Mouse (Mus musculus): ENCODE results near the gene Mbnl2.

Mbnl2 gene

DNA sequence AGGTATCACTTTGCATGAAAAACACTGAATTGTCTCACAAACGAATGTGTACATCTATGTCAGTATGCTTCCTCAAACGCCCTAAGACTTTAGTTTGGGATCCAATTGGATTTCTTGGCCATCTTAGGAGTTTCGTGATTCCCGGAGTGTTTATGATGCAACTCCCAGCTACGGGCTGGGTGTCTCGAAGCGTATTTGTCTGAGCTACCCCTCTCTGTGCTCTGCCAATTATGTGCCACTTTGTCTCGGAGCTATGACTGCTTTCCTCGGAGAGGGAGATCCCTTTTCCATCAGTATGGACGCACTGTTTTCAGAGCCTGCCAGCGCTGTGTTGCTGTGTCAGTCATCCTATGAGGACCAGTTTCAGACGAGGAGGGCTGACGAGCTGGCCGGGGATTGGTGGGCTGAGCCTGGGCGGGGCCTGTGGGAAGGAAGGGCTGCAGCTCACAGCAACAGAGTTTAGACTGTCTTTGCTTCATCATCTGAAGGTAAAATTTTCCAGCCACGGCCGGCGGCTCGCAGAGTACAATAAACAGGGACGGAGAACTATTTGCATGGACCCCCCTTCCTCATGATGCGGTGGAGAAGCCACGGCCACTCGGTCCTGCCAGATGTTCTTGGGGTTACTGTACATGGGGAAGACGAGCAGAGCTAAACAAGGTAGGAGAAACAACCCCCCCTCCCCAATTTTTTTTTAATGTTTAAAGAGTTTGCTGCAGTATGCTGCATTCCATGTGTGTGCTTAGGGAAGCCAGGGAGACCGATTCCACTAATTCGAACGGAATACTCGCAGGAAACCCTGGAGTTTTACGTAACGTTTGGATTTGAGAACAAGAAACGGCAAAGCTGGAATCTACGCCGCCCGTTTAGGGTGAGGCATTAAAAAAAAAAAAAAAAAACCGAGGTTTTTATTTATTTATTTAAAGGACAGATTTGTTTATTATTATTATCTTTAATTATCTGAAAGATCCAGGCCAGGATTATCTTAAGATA, at the start of gene Mbnl2:
Gene Mbnl2 (plus strand): TSS at position 424 of the 993 bp plus-strand sequence.
- DNase-seq (ENCODE audit: inconsistent ontology term): peak; percentile 99

DNA sequence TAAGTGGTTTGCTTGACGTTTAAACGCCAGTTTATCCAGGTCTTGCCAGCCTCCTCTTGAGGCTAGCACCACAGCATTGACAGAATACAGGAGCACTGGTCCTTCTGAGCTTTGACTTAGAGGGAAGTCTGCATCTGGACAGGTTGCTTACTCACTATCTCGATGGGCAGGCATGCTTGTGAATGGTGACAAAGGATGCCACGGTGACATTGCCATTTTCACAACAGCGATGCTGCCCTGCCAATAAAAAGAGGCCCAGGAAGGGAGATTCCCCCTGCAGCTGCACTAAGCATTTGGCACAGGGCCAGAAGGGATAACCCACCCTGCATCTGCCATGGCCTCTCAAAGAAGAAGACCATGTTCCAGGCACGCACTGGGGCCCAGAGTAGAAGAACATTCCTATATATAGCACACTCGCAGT, 43.4 kb upstream of the Mbnl2 start:
- DNase-seq (ENCODE audit: inconsistent ontology term): no peak

DNA sequence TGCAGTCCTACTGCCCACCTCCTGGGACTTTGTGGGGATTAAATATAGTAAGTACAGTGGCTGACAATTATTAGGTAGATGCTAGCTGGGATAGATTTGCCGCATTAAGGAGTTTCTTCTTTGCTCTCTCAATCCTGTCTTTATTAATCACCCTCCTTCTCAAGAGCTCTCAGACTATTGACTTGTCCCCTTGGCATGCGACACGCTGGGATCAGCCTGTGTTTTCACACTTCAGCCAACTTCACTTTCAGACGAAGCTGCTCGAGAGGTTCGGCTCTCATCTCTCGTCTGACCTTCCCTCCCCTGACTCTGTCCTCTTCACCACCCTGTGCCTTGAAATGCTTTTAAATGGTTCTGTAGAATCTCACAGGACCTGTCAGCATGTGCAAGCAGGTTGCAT, 39.9 kb upstream of the Mbnl2 start:
- no peak for DNase-seq (ENCODE audit: inconsistent ontology term)

DNA sequence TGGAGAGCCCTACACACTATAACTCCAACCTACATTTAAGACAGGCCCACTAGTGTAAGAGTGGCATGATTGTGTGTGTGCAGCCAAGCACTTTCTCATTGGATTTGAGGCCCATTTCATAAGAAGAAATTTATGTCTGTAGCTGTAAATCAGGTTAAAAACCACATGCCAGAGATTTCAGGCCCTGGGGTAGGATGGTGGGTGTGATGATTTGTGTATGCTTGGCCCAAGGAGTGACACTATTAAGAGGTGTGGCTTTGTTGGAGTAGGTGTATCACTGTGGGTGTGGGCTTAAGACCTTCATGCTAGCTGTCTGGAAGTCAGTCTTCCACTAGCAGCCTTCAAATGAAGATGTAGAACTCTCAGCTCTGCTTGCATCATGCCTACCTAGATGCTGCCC, 37.0 kb upstream of the Mbnl2 start:
- no peak for DNase-seq (ENCODE audit: inconsistent ontology term)

DNA sequence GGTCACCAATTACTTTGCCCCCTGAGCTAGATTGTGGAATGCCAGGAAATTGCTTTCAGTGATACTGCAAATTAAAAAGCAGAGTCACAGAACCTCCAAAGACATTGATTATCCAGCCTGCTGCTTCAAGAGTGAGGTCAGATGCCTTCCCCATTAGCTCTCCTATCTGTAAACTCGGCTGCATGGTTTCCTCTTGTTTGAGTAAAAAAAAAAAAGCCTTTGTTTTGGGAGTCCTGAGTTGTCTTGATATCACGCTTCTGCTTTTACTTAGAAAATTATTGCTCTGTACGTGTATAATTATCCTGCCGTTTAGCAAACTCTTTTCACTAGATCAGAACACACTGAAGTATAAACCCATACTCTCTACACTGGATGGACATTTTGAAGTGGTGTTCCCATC, 35.3 kb upstream of the Mbnl2 start:
- no peak for DNase-seq (ENCODE audit: inconsistent ontology term)

DNA sequence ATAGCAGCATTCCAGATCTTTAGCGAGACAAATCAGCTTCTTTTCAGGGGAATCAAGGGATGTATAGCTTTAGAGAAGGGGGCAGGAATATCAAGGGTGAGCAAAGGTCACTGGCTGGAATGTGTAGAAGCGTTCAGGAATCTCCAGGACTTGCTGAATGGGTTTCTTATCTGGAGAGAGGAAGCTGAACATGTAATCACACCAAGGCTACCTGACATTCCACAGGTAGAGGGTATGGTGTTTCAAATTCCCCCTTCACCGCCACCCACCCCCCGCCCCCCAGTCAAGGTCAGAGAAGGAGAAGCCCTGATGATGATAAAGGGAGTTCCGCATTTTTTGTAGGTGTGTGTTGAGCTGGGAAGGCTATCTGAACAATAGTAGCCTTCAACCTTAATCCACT, 32.8 kb upstream of the Mbnl2 start:
- DNase-seq (ENCODE audit: inconsistent ontology term): no peak

DNA sequence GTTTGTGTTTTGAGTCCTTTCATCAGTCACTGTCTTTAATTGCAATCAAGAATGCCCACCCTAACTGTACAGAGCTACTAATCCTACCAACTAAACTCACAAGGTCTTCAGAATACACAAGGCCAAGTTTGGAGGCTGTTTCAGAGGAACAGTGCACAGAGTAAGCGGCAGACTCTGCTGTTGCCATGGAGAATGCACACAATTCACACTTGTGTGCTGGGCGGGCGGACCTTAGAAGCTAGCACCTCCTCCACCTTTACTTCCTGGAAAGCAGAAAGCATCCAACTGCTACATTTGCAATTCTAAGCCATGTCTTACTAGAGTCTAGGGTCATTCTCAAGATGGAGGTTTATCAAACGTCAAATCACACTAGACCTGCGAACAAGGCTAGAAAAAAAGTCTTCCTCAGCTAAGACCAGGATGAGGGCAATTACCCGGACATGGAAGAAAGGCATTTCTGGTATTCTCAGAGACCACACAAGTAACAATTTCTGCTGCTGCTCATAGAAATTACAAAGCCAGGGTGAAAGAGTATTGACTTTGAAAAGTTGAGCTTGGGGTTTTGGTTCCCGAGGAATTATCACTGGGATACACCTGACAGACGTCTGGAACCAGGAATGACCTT, 30.3 kb upstream of the Mbnl2 start:
- no peak for DNase-seq (ENCODE audit: inconsistent ontology term)

DNA sequence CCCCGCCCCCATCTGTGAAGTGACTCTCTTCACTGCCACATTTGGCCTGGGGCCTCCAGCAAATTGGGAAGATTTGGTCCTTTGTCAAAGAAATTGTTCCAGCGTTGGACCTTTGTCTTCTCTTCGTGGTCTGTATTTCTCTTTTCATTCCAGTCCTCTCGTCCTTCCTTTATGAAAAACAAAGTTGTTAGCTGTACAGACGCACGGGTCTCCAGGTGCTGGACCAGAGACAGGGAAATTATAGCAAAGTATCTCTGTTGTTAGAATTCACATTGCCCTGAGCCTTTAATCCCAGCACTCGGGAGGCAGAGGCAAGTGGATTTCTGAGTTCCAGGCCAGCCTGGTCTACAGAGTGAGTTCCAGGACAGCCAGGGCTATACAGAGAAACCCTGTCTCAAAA, 22.1 kb upstream of the Mbnl2 start:
- no peak for DNase-seq (ENCODE audit: inconsistent ontology term)

GRCm38 (mm10) chr14:120256146-120256545, 19.3 kb upstream of the Mbnl2 start:
- DNase-seq (ENCODE audit: inconsistent ontology term): no peak

DNA sequence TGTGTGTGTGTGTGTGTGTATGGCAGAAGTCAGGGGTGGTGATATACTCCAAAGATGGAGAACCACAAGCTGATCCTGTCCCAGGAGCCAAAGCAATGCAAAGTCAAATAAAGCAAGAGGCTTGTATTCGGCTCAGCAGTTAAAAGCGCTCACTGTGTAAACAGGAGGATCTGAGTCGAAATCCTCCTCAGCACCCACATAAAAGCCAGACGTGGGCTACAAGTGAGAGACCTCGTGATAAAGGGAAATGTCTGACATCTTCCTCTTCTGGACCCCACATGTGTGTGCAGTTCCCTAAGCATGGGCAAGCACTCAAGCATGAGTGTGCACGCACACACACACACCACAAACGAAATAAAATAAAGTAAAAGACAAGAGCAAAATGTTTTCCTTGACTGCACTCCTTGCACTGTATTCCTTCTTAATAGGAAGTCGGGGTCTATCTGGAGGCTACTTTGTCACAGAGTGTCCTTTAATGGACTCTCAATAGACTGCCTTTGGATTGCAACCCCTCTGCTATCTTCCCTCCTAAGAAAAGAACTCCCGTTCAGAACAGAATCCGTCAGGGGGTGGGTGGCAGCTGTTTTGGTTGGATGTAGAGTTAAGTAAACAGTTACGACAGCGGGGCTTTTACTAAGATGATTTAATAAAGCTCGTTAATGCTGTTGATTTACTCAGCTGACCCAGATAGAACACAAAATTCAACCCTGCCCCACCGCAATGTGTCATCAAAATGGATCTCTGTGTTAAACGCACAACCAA, 18.7 kb upstream of the Mbnl2 start:
- DNase-seq (ENCODE audit: inconsistent ontology term): no peak

DNA sequence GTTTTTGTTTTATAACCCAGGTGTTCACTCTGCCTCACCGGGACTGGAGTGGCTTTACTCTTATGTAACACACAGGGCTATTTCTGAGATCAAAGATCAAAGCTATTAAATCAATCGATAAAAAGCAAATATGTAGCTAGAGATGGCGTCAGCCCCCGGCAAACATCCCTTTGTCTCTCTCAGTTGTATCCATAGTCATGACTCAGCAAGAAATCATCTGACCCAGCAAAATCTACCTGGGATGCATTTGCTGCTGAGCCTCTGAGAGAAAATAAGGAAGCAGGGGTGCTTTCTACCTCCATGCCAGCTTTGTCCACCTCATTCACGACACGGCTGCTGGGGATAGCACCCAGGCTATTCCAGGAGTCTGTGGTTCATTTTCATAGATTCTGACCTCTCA, 18.0 kb upstream of the Mbnl2 start:
- DNase-seq (ENCODE audit: inconsistent ontology term): no peak

- no peak for DNase-seq (ENCODE audit: inconsistent ontology term)
Observed at GRCm38 (mm10) chr14:120259426-120259825, 16.0 kb upstream of the Mbnl2 start.

DNA sequence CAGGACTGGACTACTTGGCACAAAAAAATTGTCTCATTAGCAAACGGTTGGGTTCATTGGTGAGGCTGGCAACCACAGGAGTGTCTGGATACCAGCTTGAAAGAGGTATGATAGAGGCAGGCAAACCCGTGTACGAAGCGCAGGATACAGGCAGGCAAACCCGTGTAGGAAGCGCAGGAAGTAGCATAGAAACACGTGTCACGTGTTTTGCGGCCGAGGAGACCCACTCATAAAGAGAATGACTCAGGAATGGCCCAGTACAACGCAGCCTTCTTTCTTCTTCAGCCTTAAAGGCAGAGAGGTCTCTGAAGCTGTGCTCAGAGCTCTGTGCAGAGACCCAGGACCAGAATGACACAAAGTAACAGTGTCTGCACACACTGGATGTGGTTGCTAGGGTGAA, 13.9 kb upstream of the Mbnl2 start:
- no peak for DNase-seq (ENCODE audit: inconsistent ontology term)

GRCm38 (mm10) chr14:120262660-120263379, 12.6 kb upstream of the Mbnl2 start:
- no peak for DNase-seq (ENCODE audit: inconsistent ontology term)

DNA sequence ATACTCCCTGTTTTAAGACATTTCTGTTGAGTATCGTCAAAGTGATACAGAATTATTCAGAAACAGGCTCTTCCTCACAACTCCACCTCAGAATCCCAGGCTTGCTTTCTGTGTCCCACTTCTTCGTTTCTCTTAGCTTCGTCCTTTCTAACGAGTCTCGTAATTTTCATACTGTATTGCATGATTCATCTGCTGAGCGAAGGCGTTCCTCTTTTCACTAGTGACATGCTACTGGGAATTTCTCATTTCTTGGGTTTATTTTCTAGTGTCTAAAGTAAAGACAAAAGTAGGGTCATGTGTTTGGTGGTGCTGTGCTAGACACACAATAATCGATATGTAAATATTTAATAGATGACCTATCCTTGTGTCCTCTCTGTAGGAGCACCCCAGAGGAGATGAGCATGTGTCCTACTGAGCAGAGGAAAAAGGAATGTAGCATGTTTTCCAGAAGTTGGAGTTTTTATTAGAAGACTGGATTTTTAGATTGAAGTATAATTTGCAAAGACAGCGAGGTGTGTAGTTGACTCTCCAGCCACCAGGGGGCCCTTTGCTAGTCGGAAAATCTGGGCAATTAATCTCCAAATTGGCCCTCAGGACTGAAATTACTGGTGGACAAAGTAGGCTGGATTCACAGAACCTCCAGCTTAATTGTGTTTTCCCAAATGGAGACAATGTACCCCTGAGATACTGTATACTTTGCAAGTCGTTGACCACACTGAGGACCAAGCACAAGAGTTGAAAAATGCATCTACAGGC, 11.9 kb upstream of the Mbnl2 start:
- peak; percentile 30 for DNase-seq (ENCODE audit: inconsistent ontology term)

DNA sequence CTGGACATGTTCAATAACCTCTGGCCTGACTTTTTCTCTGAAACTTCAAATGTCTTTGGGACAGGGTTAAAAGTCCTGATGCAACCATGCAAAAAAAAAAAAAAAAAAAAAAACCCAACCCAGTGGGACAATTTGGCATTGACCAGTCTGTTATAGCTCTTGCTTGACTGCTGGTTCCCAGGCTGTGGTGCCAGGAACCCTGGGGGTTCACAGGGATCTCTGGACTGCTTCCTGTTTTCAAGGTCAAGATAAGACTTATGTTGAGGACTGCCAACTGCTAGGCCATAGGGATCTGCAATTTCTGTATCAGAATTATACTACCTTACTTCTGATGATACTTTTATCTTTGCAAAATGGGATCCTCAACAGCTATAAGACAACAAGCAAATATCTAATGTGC, 9.6 kb upstream of the Mbnl2 start:
- no peak for DNase-seq (ENCODE audit: inconsistent ontology term)

- no peak for DNase-seq (ENCODE audit: inconsistent ontology term)
Observed at GRCm38 (mm10) chr14:120267130-120267529, 8.3 kb upstream of the Mbnl2 start.

DNA sequence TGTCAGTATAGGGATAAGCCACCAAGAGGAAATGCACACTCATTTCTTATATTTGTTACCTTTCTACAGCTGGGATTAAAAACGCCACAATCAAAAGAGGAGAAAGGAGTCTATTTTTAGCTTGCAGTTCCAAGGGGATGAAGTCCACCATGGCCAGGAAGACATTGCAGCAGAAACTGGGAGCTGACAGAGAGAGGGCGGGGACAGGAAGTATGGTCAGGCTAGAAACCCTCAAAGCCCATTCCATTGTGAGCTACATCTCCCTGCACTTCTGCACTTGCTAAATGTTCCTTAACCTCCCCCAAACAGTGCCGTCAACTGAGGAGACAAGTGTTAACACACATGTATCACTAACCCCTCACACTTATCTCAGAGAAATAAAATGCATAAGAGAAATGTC, 5.4 kb upstream of the Mbnl2 start:
- DNase-seq (ENCODE audit: inconsistent ontology term): no peak

- DNase-seq (ENCODE audit: inconsistent ontology term): no peak
Observed at GRCm38 (mm10) chr14:120270633-120271032, 4.8 kb upstream of the Mbnl2 start.

DNA sequence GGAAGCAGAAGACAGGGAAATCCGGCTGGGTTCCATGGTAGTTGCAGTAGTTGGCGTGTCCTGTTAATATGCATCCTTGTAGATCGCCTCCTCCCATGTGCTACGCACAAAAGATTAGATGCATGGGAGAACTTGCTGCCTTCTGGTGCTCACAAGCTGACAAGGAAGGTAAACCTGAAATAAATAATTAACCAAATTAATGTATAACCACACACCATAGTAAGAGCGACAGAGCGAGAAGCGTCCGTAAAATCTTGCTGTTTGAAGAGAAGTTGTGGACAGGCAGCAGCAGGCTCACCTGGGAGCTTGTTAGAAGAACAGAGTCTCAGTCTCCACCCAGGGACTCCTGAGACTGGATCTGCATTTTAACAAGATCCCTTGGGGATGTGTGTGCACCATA, 4.4 kb upstream of the Mbnl2 start:
- no peak for DNase-seq (ENCODE audit: inconsistent ontology term)

DNA sequence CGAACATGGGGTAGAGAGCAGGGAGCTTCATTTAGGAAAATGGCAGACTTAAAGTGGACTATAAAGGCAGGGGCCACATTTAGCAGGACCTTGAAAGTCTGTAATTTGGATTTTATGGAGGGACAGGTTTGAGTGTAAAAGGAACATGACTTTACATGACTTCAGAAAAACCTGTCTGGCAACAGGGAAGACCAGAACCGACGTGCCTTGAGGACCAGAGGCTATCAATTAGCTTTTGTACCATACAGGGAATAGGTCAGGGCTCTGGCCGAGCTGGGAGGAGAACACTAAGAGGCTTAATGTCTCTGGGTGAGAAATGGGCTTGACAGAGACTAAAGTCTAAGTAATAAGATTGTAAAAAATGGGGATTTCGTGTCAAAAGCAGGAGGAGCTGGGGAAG, 1.7 kb upstream of the Mbnl2 start:
- no peak for DNase-seq (ENCODE audit: inconsistent ontology term)
